Mouse (Mus musculus): ENCODE results near the gene Bicc1.

DNA sequence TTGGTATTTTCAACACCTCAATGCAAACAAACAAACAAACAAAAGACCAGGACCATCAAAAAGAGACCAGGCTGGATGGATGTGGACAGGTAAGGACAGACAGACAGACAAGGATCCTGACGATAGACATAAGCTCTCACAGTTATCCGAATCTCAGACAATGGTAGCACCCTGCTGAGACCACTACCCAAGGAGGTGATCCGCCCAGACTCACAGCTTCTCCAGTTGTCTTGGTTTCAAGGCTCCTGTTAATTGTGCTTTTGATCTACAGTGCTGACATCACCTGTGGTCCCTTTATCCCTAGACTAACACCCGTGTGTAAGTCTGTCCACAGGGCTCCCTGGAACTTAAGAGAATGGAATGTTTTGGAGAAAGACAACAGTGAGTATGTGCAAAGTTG lies 9.7 kb upstream of the Bicc1 start:
- no peak for TF ChIP-seq CTCF (conservative IDR thresholded peaks at IDR 0.05; ENCODE audit: low read length)
- TF ChIP-seq NANOG (IDR thresholded peaks at IDR 0.05; ENCODE audit: borderline replicate concordance, low read length) = peak; percentile 20; the same call in 1 of the 2 replicates
- no peak for TF ChIP-seq POU5F1 (IDR thresholded peaks at IDR 0.05; ENCODE audit: borderline replicate concordance, low read length)

All from E14TG2a.4 (cell line).